Mouse (Mus musculus) olfactory bulb, adult 2 months (tissue): ENCODE results near the gene Inpp5b. TPM values are rescaled to one million over a fixed set of nuclear protein-coding genes. Genes with fewer than 3 reads are reported as not detected.
A peak's percentile ranks its signal among the peaks of the same experiment; 100 is the strongest.
"Not testable (repeated sequence)": the region's sequence is repeated elsewhere in the genome, so short reads cannot be mapped to it uniquely, and the experiment has no call there.

Experiments used
- H3K27ac ChIP-seq: fragments of 200-500 bp; 2 replicates; pipeline ENCODE4 v1.5.1; 2012; ENCODE audit warnings: low read depth, low read length; ENCODE audit not compliant: insufficient read depth
- H3K4me1 ChIP-seq: fragments of 200-500 bp; 2 replicates; pipeline ENCODE4 v1.6.1; 2012; ENCODE audit warnings: low read length; ENCODE audit not compliant: control insufficient read depth, insufficient read depth
- H3K4me3 ChIP-seq: fragments of 200-500 bp; 2 replicates; pipeline ENCODE4 v1.5.1; 2012; ENCODE audit warnings: mild to moderate bottlenecking, low read depth, low read length, moderate library complexity; ENCODE audit not compliant: insufficient read depth
- CTCF ChIP-seq: fragments of 200-500 bp; IDR thresholded peaks from 2 replicates; pipeline ENCODE4 v1.5.1; 2012; ENCODE audit warnings: low read depth, mild to moderate bottlenecking, low read length, moderate library complexity; ENCODE audit not compliant: insufficient read depth
- POLR2A ChIP-seq: fragments of 200-500 bp; IDR thresholded peaks from 2 replicates; pipeline ENCODE4 v1.6.1; 2012; ENCODE audit warnings: mild to moderate bottlenecking, low read depth, low read length, moderate library complexity; ENCODE audit not compliant: insufficient read depth
- WGBS: fragments of 180-500 bp; shearing (Covaris S2); methylation state at CpG from one replicate; pipeline ENCODE4 v1.1.7; 2018; 5-methylcytosine and 5-hydroxymethylcytosine counted together
- polyA plus RNA-seq: library from polyadenylated mRNA; stranded (reverse); fragments of >200 nt; gene quantifications from 2 replicates; pipeline ENCODE4 v1.2.4, GENCODE M21; 2012; ENCODE audit warnings: low replicate concordance; ENCODE audit not compliant: missing spikeins, insufficient read depth, insufficient read length

Inpp5b gene
- polyA plus RNA-seq, 1 experiment = not detected

DNA sequence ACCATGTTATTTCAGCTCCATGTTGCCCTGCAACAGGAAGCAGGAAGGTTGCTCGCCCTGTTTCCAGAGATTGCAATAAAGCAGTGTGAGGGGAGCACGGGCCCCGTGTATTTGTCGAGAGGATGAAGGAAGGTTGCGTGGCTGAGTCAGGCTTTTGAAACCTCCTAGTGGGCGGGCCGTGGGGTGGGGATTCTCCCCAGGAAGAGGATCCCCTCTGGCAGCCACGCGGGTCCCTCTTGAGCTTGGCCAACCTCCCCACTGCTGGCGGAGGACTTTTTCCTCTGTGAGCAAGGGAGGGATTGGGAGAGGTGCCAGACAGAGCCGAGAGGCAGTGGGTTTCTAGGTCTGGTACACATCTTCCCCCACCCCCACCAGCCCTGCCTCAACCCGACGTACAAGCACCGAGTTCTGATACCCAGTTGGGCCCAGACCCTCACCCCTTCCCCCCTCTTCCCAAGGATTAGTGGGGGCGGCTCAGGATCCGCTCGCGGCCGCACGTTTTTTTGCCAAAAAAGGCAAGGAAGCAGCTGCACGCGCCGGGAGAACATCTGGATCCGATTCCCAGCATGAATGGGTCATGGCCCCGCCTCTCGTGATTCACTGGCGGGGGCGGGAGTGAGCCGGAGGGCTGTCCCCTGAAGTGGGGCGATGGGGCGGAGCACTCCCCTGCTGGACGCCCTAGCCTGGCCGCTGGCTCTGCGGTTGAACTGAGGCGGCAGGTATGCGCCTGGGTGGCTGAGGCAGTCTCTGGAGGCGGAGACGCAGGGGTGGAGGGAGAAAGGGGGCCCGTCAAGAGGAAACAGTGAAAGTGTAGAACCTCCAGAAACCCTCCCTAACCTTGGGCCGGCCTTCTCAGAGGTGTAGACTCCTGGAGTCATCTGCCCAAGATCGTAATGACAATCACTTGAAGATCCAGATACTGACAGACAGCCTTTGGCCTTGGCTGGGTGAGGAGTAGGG lies 32.9 kb upstream of the Inpp5b start:
- H3K4me3 ChIP-seq = peak overlapping the region; percentile 53
- TF ChIP-seq CTCF = no peak
- TF ChIP-seq POLR2A = no peak
- peak overlapping the region; percentile 76 for H3K27ac ChIP-seq
- 4% methylated on average over 41 of the region's 41 CpGs for WGBS
- peaks cover 31% of the 10 kb centered on the region for H3K4me1 ChIP-seq

- no peak overlapping the region for H3K27ac ChIP-seq
- no peak for TF ChIP-seq CTCF
- TF ChIP-seq POLR2A = no peak
- no peak overlapping the region for H3K4me3 ChIP-seq
- H3K4me1 ChIP-seq = peaks cover 23% of the 10 kb centered on the region
- WGBS = 12% methylated on average over 18 of the region's 18 CpGs
These were observed 31.6 kb upstream of the Inpp5b start for GRCm38 (mm10) chr4:124709961-124710446.

DNA sequence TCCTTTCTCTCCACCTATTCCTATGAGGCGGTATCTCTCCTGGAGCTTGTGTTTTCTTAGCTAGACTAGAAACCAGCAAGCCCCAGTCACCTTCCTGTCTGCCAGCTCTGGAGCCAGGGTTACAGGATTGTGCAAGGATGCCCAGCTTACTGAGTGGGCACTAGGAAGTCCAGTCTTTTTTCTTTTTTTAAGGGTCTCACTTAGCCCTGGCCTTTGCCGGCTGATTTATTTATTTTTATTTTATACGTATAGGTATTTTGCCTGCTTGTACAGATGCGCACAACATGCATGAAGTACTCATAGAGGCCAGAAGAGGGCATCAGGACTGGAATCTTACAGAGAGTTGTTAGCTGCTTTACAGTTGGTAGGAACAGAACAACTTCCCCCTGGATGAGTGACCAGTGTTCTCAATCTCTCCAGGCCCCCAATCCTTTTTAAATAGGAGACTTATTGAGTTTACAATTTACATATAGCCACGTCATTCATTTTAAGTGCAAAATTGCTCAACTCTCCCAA lies 30.8 kb upstream of the Inpp5b start:
- Histone ChIP-seq H3K4me1 (peaks cover 18% of the 10 kb centered on the region), H3K27ac (no peak overlapping the region), H3K4me3 (no peak overlapping the region)
- 4% methylated on average over 5 of the region's 5 CpGs for WGBS
- no peak for TF ChIP-seq POLR2A

GRCm38 (mm10) chr4:124712618-124713017 lies 29.0 kb upstream of the Inpp5b start:
- TF ChIP-seq POLR2A (no peak), CTCF (no peak)
- H3K4me1 ChIP-seq = peaks cover 21% of the 10 kb centered on the region
- whole genome bisulfite sequencing = 78% methylated on average over 6 of the region's 6 CpGs
- no peak overlapping the region for H3K27ac ChIP-seq
- H3K4me3 ChIP-seq = no peak overlapping the region

GRCm38 (mm10) chr4:124713850-124714249 lies 27.8 kb upstream of the Inpp5b start:
- peaks cover 15% of the 10 kb centered on the region for H3K4me1 ChIP-seq
- not testable (repeated sequence) for H3K4me3 ChIP-seq, H3K27ac ChIP-seq
- WGBS = 70% methylated on average over 5 of the region's 5 CpGs

DNA sequence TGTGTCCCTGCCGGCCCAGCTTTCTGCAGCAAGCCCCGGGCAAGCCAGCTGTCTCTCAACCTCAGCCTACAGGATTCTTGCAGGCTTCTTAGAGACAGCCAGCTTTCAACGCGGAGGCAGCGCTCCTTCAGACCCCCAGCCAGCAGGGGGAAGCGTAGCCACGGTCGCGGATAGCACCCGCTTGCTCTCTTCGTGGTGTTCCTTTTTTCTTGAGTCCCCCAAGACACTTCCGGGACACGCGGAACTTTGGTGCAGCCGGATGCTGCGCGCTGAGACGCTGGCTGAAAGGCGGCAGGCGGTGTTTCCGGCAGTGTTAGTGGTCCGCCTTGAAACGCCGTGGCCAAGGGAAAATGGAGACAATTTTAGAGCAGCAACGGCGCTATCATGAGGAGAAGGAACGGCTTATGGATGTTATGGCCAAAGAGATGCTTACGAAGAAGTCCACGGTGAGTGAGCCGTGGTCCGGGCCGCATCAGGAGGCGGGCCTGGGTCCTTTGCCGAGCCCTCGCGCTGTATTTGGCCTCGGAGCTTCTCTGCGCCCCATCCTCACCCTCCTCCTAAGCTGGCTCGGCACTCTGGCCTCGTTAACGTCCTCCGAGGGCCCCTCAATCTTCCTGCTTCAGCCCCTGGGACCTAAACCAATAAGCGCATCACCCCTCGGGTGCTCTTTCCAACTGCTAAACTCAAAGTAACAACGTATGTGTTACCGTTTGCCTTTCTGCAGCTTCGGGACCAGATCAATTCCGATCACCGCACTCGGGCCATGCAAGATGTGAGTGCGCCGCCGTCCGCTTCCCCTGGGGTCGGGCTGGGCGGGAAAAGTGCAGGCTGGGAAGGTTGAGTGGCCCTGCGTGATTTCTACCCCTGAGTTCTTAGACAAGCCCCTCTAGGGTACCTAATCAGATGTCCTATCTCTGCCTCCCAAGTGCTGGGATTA lies 26.8 kb upstream of the Inpp5b start, which contains the start of gene Sf3a3:
Sf3a3 (plus strand) TSS at position 232 of the 937 bp plus-strand sequence.
- under 1% methylated on average over 57 of the region's 57 CpGs for WGBS
- H3K27ac ChIP-seq = 0 out of 2 replicates have a peak within 1 kb of the TSS, but pooled peaks have one; percentile 27

DNA sequence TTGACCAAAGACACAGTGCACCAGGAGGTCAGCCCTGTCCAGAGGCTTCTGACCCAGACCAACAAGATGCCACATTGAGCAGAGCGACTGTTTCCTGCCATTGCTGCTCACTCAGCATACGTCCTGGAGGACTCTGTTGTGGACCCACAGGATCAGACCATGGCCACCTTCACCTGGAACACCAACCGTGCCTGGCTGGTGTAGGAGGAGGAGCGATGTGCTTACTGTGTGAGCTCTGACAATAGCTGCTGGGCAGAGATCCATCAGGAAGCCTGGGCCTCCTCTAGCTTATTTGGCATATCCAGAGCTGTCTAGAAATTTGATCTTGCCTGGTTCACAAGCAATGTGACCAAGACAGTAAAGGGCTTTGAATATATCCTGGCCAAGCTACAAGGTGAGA lies 22.5 kb upstream of the Inpp5b start:
- H3K27ac ChIP-seq = no peak overlapping the region
- TF ChIP-seq POLR2A = no peak
- TF ChIP-seq CTCF = no peak
- WGBS = 91% methylated on average over 4 of the region's 4 CpGs

More for the DNA sequence above, 26.8 kb upstream of the Inpp5b start, which contains the start of gene Sf3a3:
- peak; percentile 67 for TF ChIP-seq CTCF
- TF ChIP-seq POLR2A = peak; percentile 53; the same call in 1 of the 2 replicates
- Histone ChIP-seq H3K4me3 (peak within 1 kb of the TSS; percentile 90), H3K4me1 (peaks cover 8% of the 10 kb centered on the region)

DNA sequence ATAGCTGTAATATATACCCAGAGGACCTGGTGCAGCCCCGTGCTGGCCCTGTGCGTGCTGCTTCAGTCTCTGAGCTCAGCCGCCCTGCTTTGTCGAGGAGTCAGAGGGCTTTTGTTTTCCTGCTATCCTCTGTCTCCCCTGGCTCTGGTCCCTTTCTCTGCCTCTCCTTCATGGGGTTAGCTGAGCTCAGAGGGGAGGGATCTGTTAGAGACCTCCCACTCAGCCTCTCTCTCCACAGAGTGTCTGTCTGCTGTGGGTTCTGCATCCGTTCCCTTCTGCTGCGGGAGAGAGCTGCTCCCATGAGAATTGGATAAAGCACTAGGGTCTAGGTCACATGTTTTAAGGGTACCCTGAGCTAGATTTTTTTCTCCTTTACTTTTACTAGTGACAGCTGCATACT lies 15.5 kb upstream of the Inpp5b start:
- no peak overlapping the region for H3K4me3 ChIP-seq
- WGBS = 81% methylated on average over 6 of the region's 6 CpGs
- H3K27ac ChIP-seq = no peak overlapping the region
- TF ChIP-seq POLR2A (no peak), CTCF (no peak)
- H3K4me1 ChIP-seq = no peaks in the 10 kb centered on the region

More for the DNA sequence above, 22.5 kb upstream of the Inpp5b start:
- Histone ChIP-seq H3K4me1 (peaks cover 5% of the 10 kb centered on the region), H3K4me3 (no peak overlapping the region)
